Mouse (Mus musculus): ENCODE results near the gene Matk. TPM values are rescaled to one million over a fixed set of nuclear protein-coding genes. Genes with fewer than 3 reads are reported as not detected.

The Matk gene
- polyA plus RNA-seq, 1 experiment from 2014 or later: 2.3 TPM

DNA sequence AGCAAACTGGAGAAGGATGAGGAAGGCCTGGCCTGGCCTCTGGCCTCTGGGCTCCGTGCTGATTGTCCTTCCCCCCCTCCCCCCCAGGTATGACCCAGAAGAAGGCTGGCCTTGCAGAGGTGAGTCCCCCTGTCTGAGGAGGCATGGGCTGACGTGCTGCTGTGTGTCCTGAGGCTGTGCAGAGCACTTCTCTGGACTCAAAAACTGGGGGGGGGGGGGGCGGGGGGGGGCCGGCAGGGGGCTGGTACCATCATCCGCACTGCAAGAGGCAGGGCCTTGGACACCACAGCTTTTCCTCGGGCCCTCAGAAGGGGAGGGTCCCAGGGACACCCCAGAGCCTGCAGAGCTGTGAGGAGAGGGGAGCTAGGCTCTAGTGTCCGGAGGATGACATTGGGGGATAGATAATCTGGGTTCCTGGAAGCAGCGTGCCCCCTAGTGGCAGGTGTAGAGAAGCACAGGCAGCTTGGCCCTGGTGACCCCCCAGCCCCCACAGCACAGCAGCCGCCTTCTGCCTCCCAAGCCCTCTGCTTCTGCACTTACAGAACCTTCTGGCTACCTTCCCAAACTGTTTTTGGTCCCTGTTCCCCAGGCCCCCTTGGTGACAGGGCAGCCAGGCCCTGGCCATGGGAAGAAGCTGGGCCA is 52.0 kb downstream of the Matk start:
- H3K4me3 ChIP-seq (ENCODE audit: low read depth, low read length): no peak overlapping the region
- peak; percentile 69 for DNase-seq (ENCODE audit: low spot score)
- 36% methylated on average over 7 of the region's 9 CpGs for WGBS
- no peaks in the 10 kb centered on the region for H3K4me1 ChIP-seq (ENCODE audit: control insufficient read depth, insufficient read depth, low read length)
- H3K9me3 ChIP-seq (ENCODE audit: control insufficient read depth, low read length): 0 out of 2 replicates have a peak, but pooled peaks cover 2% of the 10 kb centered on the region
- H3K9ac ChIP-seq (ENCODE audit: low read length): no peak overlapping the region
- no peak for ATAC-seq (ENCODE audit: insufficient number of reproducible peaks, low FRiP score, low TSS enrichment, low read depth)
- no peak overlapping the region for H3K27ac ChIP-seq (replicated peaks; ENCODE audit: low read depth, low read length)
- H3K36me3 ChIP-seq (ENCODE audit: control insufficient read depth, insufficient read depth, low read length): peaks cover 28% of the 10 kb centered on the region
- no peaks in the 10 kb centered on the region for H3K27me3 ChIP-seq (ENCODE audit: control insufficient read depth, insufficient read depth, low read length)
- H3K4me2 ChIP-seq (ENCODE audit: low read depth, severe bottlenecking): no peak overlapping the region

DNA sequence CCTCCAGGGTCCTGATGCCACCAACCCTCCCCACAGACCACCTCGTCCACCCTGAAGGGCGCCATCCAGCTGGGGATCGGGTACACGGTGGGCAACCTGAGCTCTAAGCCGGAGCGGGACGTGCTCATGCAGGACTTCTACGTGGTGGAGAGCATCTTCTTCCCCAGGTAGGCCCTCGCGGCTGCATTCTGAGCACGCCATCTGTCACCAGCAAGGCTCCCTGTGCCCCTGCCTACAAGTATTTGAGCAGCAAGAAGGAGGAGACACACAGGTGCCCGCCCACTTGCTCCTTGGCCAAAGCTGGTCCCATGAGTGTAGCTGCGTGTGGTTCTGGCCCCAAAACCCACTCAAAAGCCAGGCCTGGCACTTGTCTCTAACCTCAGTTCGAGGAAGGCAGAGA is 52.9 kb downstream of the Matk start:
- Histone ChIP-seq H3K36me3 (ENCODE audit: control insufficient read depth, insufficient read depth, low read length) (peaks cover 33% of the 10 kb centered on the region), H3K4me3 (ENCODE audit: low read depth, low read length) (no peak overlapping the region), H3K4me2 (ENCODE audit: low read depth, severe bottlenecking) (no peak overlapping the region), H3K9me3 (ENCODE audit: control insufficient read depth, low read length) (0 out of 2 replicates have a peak, but pooled peaks cover 2% of the 10 kb centered on the region), H3K9ac (ENCODE audit: low read length) (no peak overlapping the region), H3K27ac (replicated peaks; ENCODE audit: low read depth, low read length) (no peak overlapping the region), H3K4me1 (ENCODE audit: control insufficient read depth, insufficient read depth, low read length) (no peaks in the 10 kb centered on the region), H3K27me3 (ENCODE audit: control insufficient read depth, insufficient read depth, low read length) (no peaks in the 10 kb centered on the region)
- ATAC-seq (ENCODE audit: insufficient number of reproducible peaks, low FRiP score, low TSS enrichment, low read depth) (no peak), DNase-seq (ENCODE audit: low spot score) (no peak)
- WGBS: 94% methylated on average over 14 of the region's 14 CpGs

DNA sequence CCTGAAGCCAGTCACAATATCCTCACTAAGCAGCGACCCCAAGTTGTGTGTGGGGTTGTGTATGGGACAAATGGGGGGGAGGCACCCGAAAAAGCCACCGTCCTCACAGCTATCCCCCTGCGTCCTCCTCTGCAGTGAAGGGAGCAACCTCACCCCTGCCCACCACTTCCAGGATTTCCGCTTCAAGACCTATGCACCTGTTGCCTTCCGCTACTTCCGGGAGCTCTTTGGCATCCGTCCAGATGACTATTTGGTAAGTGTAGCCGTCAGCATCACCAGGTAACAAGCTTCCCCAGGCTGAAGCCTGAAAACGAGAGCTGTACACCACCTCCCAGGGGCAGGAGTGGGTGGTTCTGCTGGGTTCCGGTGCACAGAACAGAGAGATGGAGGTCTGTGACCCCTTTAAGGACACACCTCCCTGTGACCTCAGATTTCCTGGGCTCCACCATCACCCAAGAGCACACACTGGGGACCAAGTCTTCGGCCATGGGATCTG is 53.5 kb downstream of the Matk start:
- ATAC-seq (ENCODE audit: insufficient number of reproducible peaks, low FRiP score, low TSS enrichment, low read depth): no peak

DNA sequence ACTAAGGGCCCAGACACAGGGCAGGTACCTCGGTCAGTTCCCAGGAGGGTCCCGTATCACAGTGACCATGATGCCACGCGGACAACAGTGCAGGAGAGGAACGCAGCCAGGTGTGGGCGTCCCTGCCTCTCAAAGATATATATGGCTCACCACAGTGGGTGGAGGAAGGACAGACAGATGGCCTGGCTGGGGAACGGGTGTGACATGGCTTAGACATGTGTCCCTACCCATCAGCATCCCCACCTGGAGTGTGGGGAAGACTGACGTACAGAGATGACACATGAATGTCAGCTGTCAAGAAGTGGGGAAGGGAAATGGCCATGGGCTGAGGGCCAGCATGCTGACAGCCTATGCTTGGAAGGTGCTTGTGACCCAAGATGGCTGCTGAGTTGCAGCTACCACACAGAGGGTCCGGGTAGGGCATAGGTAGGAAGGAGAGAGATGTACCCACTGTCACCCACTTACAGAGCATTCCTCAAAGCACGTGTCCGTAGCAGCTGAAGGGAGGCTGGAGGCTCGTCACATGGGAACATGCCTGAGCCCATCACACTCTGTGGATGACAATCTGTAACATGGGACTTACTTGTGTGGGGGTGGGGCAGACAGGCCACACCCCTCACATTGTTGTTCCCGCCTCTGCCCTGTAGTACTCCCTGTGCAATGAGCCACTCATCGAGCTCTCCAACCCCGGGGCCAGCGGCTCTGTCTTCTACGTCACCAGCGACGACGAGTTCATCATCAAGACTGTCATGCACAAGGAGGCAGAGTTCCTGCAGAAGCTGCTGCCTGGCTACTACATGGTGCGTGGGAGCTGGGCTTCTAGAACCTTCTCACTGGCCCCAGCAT is 54.3 kb downstream of the Matk start:
- WGBS: 95% methylated on average over 21 of the region's 21 CpGs
- ATAC-seq (ENCODE audit: insufficient number of reproducible peaks, low FRiP score, low TSS enrichment, low read depth): no peak

More for the DNA sequence above, 53.5 kb downstream of the Matk start:
- H3K27ac ChIP-seq (replicated peaks; ENCODE audit: low read depth, low read length): no peak overlapping the region
- no peak overlapping the region for H3K4me2 ChIP-seq (ENCODE audit: low read depth, severe bottlenecking)
- peaks cover 38% of the 10 kb centered on the region for H3K36me3 ChIP-seq (ENCODE audit: control insufficient read depth, insufficient read depth, low read length)
- WGBS: 95% methylated on average over 12 of the region's 12 CpGs
- no peak for DNase-seq (ENCODE audit: low spot score)
- no peaks in the 10 kb centered on the region for H3K4me1 ChIP-seq (ENCODE audit: control insufficient read depth, insufficient read depth, low read length)
- no peak overlapping the region for H3K4me3 ChIP-seq (ENCODE audit: low read depth, low read length)
- no peaks in the 10 kb centered on the region for H3K27me3 ChIP-seq (ENCODE audit: control insufficient read depth, insufficient read depth, low read length)
- 0 out of 2 replicates have a peak, but pooled peaks cover 2% of the 10 kb centered on the region for H3K9me3 ChIP-seq (ENCODE audit: control insufficient read depth, low read length)
- H3K9ac ChIP-seq (ENCODE audit: low read length): no peak overlapping the region

DNA sequence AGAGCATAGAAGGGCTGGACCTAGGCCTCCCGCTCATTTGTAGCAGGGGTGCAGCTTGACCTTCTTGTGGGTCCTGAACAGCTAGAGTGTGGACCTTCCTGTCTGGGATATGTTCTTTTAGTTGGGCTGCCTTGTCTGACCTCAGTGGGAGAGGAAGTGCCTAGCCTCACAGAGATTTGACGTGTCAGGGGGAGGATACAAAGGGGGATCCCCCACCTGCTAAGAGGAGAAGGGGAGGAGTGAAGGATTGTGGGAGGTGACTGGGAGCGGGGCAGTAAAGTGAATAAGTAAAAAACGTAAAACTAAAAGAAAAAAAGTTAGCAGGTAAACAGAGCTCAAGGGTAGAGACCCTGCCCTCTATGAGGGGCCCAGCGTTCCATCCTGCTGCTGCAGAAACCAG is 56.8 kb downstream of the Matk start:
- Histone ChIP-seq H3K9ac (ENCODE audit: low read length) (no peak overlapping the region), H3K36me3 (ENCODE audit: control insufficient read depth, insufficient read depth, low read length) (peaks cover 50% of the 10 kb centered on the region), H3K9me3 (ENCODE audit: control insufficient read depth, low read length) (0 out of 2 replicates have a peak, but pooled peaks cover 2% of the 10 kb centered on the region), H3K27me3 (ENCODE audit: control insufficient read depth, insufficient read depth, low read length) (no peaks in the 10 kb centered on the region), H3K4me2 (ENCODE audit: low read depth, severe bottlenecking) (no peak overlapping the region), H3K27ac (replicated peaks; ENCODE audit: low read depth, low read length) (no peak overlapping the region), H3K4me3 (ENCODE audit: low read depth, low read length) (no peak overlapping the region), H3K4me1 (ENCODE audit: control insufficient read depth, insufficient read depth, low read length) (no peaks in the 10 kb centered on the region)
- no peak for ATAC-seq (ENCODE audit: insufficient number of reproducible peaks, low FRiP score, low TSS enrichment, low read depth)
- WGBS: 86% methylated on average over 5 of the region's 5 CpGs
- DNase-seq (ENCODE audit: low spot score): no peak

More for the DNA sequence above, 54.3 kb downstream of the Matk start:
- Histone ChIP-seq H3K36me3 (ENCODE audit: control insufficient read depth, insufficient read depth, low read length) (peaks cover 46% of the 10 kb centered on the region), H3K4me3 (ENCODE audit: low read depth, low read length) (no peak overlapping the region), H3K9ac (ENCODE audit: low read length) (no peak overlapping the region), H3K4me2 (ENCODE audit: low read depth, severe bottlenecking) (no peak overlapping the region), H3K27me3 (ENCODE audit: control insufficient read depth, insufficient read depth, low read length) (no peaks in the 10 kb centered on the region), H3K4me1 (ENCODE audit: control insufficient read depth, insufficient read depth, low read length) (no peaks in the 10 kb centered on the region), H3K9me3 (ENCODE audit: control insufficient read depth, low read length) (0 out of 2 replicates have a peak, but pooled peaks cover 2% of the 10 kb centered on the region), H3K27ac (replicated peaks; ENCODE audit: low read depth, low read length) (no peak overlapping the region)
- DNase-seq (ENCODE audit: low spot score): no peak

Small RNAs within 50 kb of the gene (microRNA-seq; reads per million reads assigned to microRNA genes)
- gene Mir3057: 13.1 reads per million, percentile 23 among the genes with 10 or more reads in this experiment

Other genes starting within 250 kb of the Matk start
- gene Gng7, start 238.0 kb upstream of the Matk start, polyA plus RNA-seq (2014; fragmentation: Nextera tagmentation; extraction: Ambion mirVana): 4.6 and 4.8 TPM in 2 replicates
- gene Diras1, start 227.3 kb upstream of the Matk start, polyA plus RNA-seq (2014; fragmentation: Nextera tagmentation; extraction: Ambion mirVana): 0.07 and 0.16 TPM in 2 replicates
- 7.8 and 7.9 TPM in 2 replicates for gene Slc39a3, start 215.5 kb upstream of the Matk start, polyA plus RNA-seq (2014; fragmentation: Nextera tagmentation; extraction: Ambion mirVana)
- 219 and 221 TPM in 2 replicates for gene Sgta, start 192.8 kb upstream of the Matk start, polyA plus RNA-seq (2014; fragmentation: Nextera tagmentation; extraction: Ambion mirVana)
- 64.0 and 73.5 TPM in 2 replicates for gene Thop1, start 182.9 kb upstream of the Matk start, polyA plus RNA-seq (2014; fragmentation: Nextera tagmentation; extraction: Ambion mirVana)
- gene Creb3l3, start 154.1 kb upstream of the Matk start, polyA plus RNA-seq (2014; fragmentation: Nextera tagmentation; extraction: Ambion mirVana): 0.27 and 0.28 TPM in 2 replicates
- 230 and 239 TPM in 2 replicates for gene Map2k2, start 147.0 kb upstream of the Matk start, polyA plus RNA-seq (2014; fragmentation: Nextera tagmentation; extraction: Ambion mirVana)
- 6.7 and 8.4 TPM in 2 replicates for gene Zbtb7a, start 117.7 kb upstream of the Matk start, polyA plus RNA-seq (2014; fragmentation: Nextera tagmentation; extraction: Ambion mirVana)
- gene Pias4, start 85.0 kb upstream of the Matk start, polyA plus RNA-seq (2014; fragmentation: Nextera tagmentation; extraction: Ambion mirVana): 53.3 and 56.9 TPM in 2 replicates
- 428 TPM in 2 replicates for gene Eef2, start 76.3 kb upstream of the Matk start, polyA plus RNA-seq (2014; fragmentation: Nextera tagmentation; extraction: Ambion mirVana)
- 43.3 and 49.1 TPM in 2 replicates for gene Dapk3, start 69.9 kb upstream of the Matk start, polyA plus RNA-seq (2014; fragmentation: Nextera tagmentation; extraction: Ambion mirVana)
- gene 4930442H23Rik, start 69.1 kb upstream of the Matk start, polyA plus RNA-seq (2014; fragmentation: Nextera tagmentation; extraction: Ambion mirVana): not detected in 2 replicates
- gene Nmrk2, start 50.9 kb upstream of the Matk start, polyA plus RNA-seq (2014; fragmentation: Nextera tagmentation; extraction: Ambion mirVana): 0.08 TPM in 1 of 2 replicates, not detected in the other
- gene Atcay, start 22.1 kb upstream of the Matk start, polyA plus RNA-seq (2014; fragmentation: Nextera tagmentation; extraction: Ambion mirVana): 0.11 and 0.27 TPM in 2 replicates
- gene Zfr2, start 19.8 kb upstream of the Matk start, polyA plus RNA-seq (2014; fragmentation: Nextera tagmentation; extraction: Ambion mirVana): 3.4 and 4.2 TPM in 2 replicates
- gene Mrpl54, start 14.0 kb downstream of the Matk start, polyA plus RNA-seq (2014; fragmentation: Nextera tagmentation; extraction: Ambion mirVana): 198 and 217 TPM in 2 replicates
- 45.3 and 46.3 TPM in 2 replicates for gene Apba3, start 14.0 kb downstream of the Matk start, polyA plus RNA-seq (2014; fragmentation: Nextera tagmentation; extraction: Ambion mirVana)
- gene Tjp3, start 38.6 kb downstream of the Matk start, polyA plus RNA-seq (2014; fragmentation: Nextera tagmentation; extraction: Ambion mirVana): 2.0 TPM in 2 replicates
- 49.0 and 60.6 TPM in 2 replicates for gene Pip5k1c, start 40.0 kb downstream of the Matk start, polyA plus RNA-seq (2014; fragmentation: Nextera tagmentation; extraction: Ambion mirVana)
- gene Cactin, start 68.2 kb downstream of the Matk start, polyA plus RNA-seq (2014; fragmentation: Nextera tagmentation; extraction: Ambion mirVana): 35.9 and 40.0 TPM in 2 replicates
- 1.7 and 1.8 TPM in 2 replicates for gene Tbxa2r, start 75.8 kb downstream of the Matk start, polyA plus RNA-seq (2014; fragmentation: Nextera tagmentation; extraction: Ambion mirVana)
- gene Gipc3, start 90.3 kb downstream of the Matk start, polyA plus RNA-seq (2014; fragmentation: Nextera tagmentation; extraction: Ambion mirVana): not detected in 2 replicates
- 129 and 130 TPM in 2 replicates for gene Hmg20b, start 97.5 kb downstream of the Matk start, polyA plus RNA-seq (2014; fragmentation: Nextera tagmentation; extraction: Ambion mirVana)
- 4.7 and 5.9 TPM in 2 replicates for gene Mfsd12, start 104.6 kb downstream of the Matk start, polyA plus RNA-seq (2014; fragmentation: Nextera tagmentation; extraction: Ambion mirVana)
- gene 4930404N11Rik, start 112.9 kb downstream of the Matk start, polyA plus RNA-seq (2014; fragmentation: Nextera tagmentation; extraction: Ambion mirVana): 0.21 and 0.45 TPM in 2 replicates
- gene Fzr1, start 125.6 kb downstream of the Matk start, polyA plus RNA-seq (2014; fragmentation: Nextera tagmentation; extraction: Ambion mirVana): 107 and 119 TPM in 2 replicates
- gene Dohh, start 131.5 kb downstream of the Matk start, polyA plus RNA-seq (2014; fragmentation: Nextera tagmentation; extraction: Ambion mirVana): 53.7 and 55.7 TPM in 2 replicates
- gene Gm48551, start 131.5 kb downstream of the Matk start, polyA plus RNA-seq (2014; fragmentation: Nextera tagmentation; extraction: Ambion mirVana): 2.1 and 2.8 TPM in 2 replicates
- gene Gm48552, start 136.1 kb downstream of the Matk start, polyA plus RNA-seq (2014; fragmentation: Nextera tagmentation; extraction: Ambion mirVana): 0.40 and 1.0 TPM in 2 replicates
- 3.4 and 3.5 TPM in 2 replicates for gene Smim24, start 140.1 kb downstream of the Matk start, polyA plus RNA-seq (2014; fragmentation: Nextera tagmentation; extraction: Ambion mirVana)
- gene Nfic, start 202.7 kb downstream of the Matk start, polyA plus RNA-seq (2014; fragmentation: Nextera tagmentation; extraction: Ambion mirVana): 16.7 and 18.7 TPM in 2 replicates
- gene Celf5, start 229.8 kb downstream of the Matk start, polyA plus RNA-seq (2014; fragmentation: Nextera tagmentation; extraction: Ambion mirVana): 0.33 and 0.77 TPM in 2 replicates
- 60.3 and 66.8 TPM in 2 replicates for gene Ncln, start 243.5 kb downstream of the Matk start, polyA plus RNA-seq (2014; fragmentation: Nextera tagmentation; extraction: Ambion mirVana)
- 0.10 and 0.43 TPM in 2 replicates for gene S1pr4, start 247.2 kb downstream of the Matk start, polyA plus RNA-seq (2014; fragmentation: Nextera tagmentation; extraction: Ambion mirVana)